Mouse (Mus musculus) olfactory bulb, adult 2 months (tissue): ENCODE data around the gene Slc45a3. TPM values are rescaled to one million over a fixed set of nuclear protein-coding genes. Genes with fewer than 3 reads are reported as not detected.

Experiments
- H3K27ac ChIP-seq: fragments of 200-500 bp; 2 replicates; pipeline ENCODE4 v1.5.1; 2012; ENCODE audit warnings: low read depth, low read length; ENCODE audit not compliant: insufficient read depth
- H3K4me1 ChIP-seq: fragments of 200-500 bp; 2 replicates; pipeline ENCODE4 v1.6.1; 2012; ENCODE audit warnings: low read length; ENCODE audit not compliant: control insufficient read depth, insufficient read depth
- H3K4me3 ChIP-seq: fragments of 200-500 bp; 2 replicates; pipeline ENCODE4 v1.5.1; 2012; ENCODE audit warnings: mild to moderate bottlenecking, low read depth, low read length, moderate library complexity; ENCODE audit not compliant: insufficient read depth
- CTCF ChIP-seq: fragments of 200-500 bp; IDR thresholded peaks from 2 replicates; pipeline ENCODE4 v1.5.1; 2012; ENCODE audit warnings: low read depth, mild to moderate bottlenecking, low read length, moderate library complexity; ENCODE audit not compliant: insufficient read depth
- POLR2A ChIP-seq: fragments of 200-500 bp; IDR thresholded peaks from 2 replicates; pipeline ENCODE4 v1.6.1; 2012; ENCODE audit warnings: mild to moderate bottlenecking, low read depth, low read length, moderate library complexity; ENCODE audit not compliant: insufficient read depth
- WGBS: fragments of 180-500 bp; shearing (Covaris S2); methylation state at CpG from one replicate; pipeline ENCODE4 v1.1.7; 2018; 5-methylcytosine and 5-hydroxymethylcytosine counted together
- polyA plus RNA-seq: library from polyadenylated mRNA; stranded (reverse); fragments of >200 nt; gene quantifications from 2 replicates; pipeline ENCODE4 v1.2.4, GENCODE M21; 2012; ENCODE audit warnings: low replicate concordance; ENCODE audit not compliant: missing spikeins, insufficient read depth, insufficient read length

The Slc45a3 gene
- polyA plus RNA-seq, 1 experiment, result not detected

DNA sequence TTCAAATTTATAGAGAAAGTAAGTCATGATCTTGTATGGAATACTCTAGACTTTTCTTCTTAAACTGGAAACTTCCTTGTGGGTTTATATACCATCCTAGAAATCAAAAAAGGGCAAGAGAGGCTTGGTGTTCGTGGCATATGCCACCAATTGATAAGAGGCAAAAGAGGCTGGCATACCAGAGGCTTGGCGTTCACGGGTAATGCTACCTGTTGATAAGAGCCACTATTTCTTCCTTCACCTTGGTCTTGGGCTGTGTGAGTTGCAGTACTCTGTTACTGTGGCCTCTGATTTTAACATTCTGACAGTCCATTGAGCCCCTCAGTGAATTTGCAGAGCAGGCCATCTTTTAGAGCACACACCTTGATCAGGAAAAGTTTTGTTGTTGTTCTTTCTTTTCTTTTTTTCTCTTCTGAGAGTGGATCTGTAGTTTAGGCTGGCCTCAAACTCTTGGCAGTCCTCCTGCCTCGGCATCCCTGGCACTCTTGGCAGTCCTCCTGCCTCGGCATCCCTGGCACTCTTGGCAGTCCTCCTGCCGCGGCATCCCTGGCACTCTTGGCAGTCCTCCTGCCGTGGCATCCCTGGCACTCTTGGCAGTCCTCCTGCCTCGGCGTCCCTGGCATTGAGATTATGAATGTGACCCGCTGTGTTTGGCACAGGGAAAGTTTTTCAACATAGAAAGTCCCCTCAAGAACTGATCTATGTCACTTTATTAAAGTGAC is 64.3 kb downstream of the Slc45a3 start:
- WGBS, result 61% methylated on average over 11 of the region's 11 CpGs
- Histone ChIP-seq H3K4me1 (no peaks in the 10 kb centered on the region), H3K27ac (no peak overlapping the region), H3K4me3 (no peak overlapping the region)
- no peak for TF ChIP-seq CTCF
- no peak for TF ChIP-seq POLR2A

DNA sequence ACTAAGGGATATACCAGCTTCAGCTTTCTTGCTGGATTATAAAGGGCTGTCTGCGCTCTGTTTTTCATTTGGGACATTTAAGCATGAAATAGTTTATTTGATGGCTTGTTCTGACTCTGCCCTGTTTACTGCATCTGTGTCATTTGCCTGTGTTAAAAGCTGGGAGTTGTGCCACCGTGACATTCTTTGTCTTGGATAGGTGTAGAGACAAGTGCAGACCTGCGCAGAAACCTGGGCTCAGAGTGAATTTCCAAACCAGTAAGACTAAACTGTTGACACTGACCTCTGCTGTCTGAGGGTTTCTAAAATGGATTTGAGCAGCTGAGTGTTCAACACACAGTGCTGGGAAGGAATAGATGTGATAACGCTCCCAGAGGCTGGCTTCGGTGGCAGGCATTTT is 65.2 kb downstream of the Slc45a3 start:
- WGBS, result 92% methylated on average over 5 of the region's 5 CpGs
- Histone ChIP-seq H3K4me3 (no peak overlapping the region), H3K27ac (no peak overlapping the region), H3K4me1 (no peaks in the 10 kb centered on the region)
- no peak for TF ChIP-seq POLR2A
- no peak for TF ChIP-seq CTCF

DNA sequence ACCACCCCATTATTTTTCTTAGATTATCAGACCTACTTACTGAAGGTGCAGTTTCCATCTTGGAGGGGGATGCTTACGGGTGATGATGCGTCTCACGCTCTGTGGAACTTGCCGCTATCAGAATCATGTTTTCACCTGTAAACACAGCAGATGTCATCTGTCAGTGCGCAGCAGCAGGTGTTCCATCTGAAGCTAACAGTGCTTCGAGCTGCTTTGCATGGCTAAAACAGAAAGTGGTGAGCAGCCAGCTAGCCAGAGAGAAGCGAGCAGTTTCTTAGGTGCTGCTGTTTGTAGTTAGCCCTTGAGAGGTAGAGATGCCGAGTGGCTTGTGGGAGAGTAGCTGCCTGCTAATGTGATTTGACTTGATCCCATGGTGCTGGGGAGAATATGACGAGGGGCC is 65.6 kb downstream of the Slc45a3 start:
- TF ChIP-seq CTCF, result no peak
- TF ChIP-seq POLR2A, result no peak
- Histone ChIP-seq H3K4me3 (no peak overlapping the region), H3K27ac (no peak overlapping the region), H3K4me1 (no peaks in the 10 kb centered on the region)
- WGBS, result 85% methylated on average over 9 of the region's 9 CpGs

DNA sequence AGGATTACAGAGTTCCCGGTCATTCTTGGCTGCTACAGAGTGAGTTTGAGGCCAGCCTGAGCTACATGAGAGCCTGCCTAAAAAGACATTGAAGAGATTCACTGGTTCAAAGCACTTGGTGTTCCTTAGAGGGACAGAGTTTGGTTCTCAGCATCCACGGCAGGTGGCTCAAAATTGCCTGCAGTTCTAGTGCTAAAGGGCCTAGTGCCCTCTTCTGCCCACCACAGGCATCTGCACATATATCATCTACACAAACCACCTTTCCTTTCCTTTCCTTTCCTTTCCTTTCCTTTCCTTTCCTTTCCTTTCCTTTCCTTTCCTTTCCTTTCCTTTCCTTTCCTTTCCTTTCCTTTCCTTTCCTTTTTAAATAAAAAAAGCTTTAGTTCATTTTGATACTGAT is 67.8 kb downstream of the Slc45a3 start:
- H3K27ac ChIP-seq, result no peak overlapping the region
- H3K4me1 ChIP-seq, result no peaks in the 10 kb centered on the region
- WGBS, result 82% methylated on average over 2 of the region's 2 CpGs
- no peak for TF ChIP-seq POLR2A
- no peak for TF ChIP-seq CTCF
- H3K4me3 ChIP-seq, result no peak overlapping the region

DNA sequence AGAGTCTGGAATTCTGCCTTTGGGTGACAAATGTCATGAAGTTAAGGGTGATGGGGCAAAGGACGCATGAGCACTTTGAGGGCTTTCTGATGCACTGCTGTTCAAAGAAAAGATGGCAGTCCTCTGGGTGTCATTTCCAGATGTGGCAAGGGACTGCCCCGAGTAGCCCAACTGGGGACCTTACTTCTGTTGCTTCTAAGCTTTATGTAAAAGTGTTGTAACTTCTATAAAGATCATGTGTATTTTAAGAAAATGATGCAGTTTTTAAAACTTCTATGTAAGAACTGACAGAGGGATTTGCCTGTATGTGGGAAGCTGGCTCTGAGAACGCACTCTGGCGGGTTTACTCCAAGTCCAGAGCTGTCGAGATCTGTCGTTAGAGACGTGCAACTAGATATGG is 69.4 kb downstream of the Slc45a3 start:
- H3K4me1 ChIP-seq, result no peaks in the 10 kb centered on the region
- 89% methylated on average over 7 of the region's 7 CpGs for WGBS
- no peak overlapping the region for H3K4me3 ChIP-seq
- TF ChIP-seq CTCF (no peak), POLR2A (no peak)
- no peak overlapping the region for H3K27ac ChIP-seq

Other genes starting within 250 kb of the Slc45a3 start
- not detected in 2 replicates for gene Slc26a9, start 218.9 kb upstream of the Slc45a3 start, polyA plus RNA-seq
- not detected in 2 replicates for gene Pm20d1, start 165.6 kb upstream of the Slc45a3 start, polyA plus RNA-seq
- gene Slc41a1, start 135.5 kb upstream of the Slc45a3 start, polyA plus RNA-seq, result not detected in 2 replicates
- gene Rab29, start 95.7 kb upstream of the Slc45a3 start, polyA plus RNA-seq, result not detected in 2 replicates
- 215 and 292 TPM in 2 replicates for gene Nucks1, start 52.4 kb upstream of the Slc45a3 start, polyA plus RNA-seq
- not detected in 2 replicates for gene Elk4, start 44.6 kb downstream of the Slc45a3 start, polyA plus RNA-seq
- not detected in 2 replicates for gene Mfsd4a, start 105.1 kb downstream of the Slc45a3 start, polyA plus RNA-seq
- gene Cdk18, start 176.7 kb downstream of the Slc45a3 start, polyA plus RNA-seq, result not detected in 2 replicates
- gene Lemd1, start 228.5 kb downstream of the Slc45a3 start, polyA plus RNA-seq, result not detected in 2 replicates
- not detected in 2 replicates for gene AC124108.1, start 228.5 kb downstream of the Slc45a3 start, polyA plus RNA-seq